Mouse (Mus musculus): ENCODE measurements around the gene Syt9.

- TF ChIP-seq CTCF (IDR thresholded peaks at IDR 0.05; ENCODE audit: low read depth, low read length) (no peak), POLR2A (IDR thresholded peaks at IDR 0.05; ENCODE audit: borderline replicate concordance, low read depth, low read length) (no peak)
Observed at GRCm38 (mm10) chr7:107563727-107564126, 193.2 kb downstream of the Syt9 start.
